Mouse (Mus musculus) spleen, postnatal 4 days (tissue): ENCODE data around the gene Gm11127.

ENCODE experiments used
- DNase-seq, 2 experiments: peaks; one replicate each; pipeline ENCODE4 v3.0.0; 2022; ENCODE audit warnings: low spot score in 2 of 2

Gene Gm11127

GRCm38 (mm10) chr17:36031583-36032331 is 26.4 kb downstream of the Gm11127 start:
- peak; percentile 65 to 74 for DNase-seq

GRCm38 (mm10) chr17:36030703-36031582 is 27.2 kb downstream of the Gm11127 start:
- DNase-seq, result peak in 1 of 2 experiments; percentile 61

GRCm38 (mm10) chr17:36030046-36030702 is 28.0 kb downstream of the Gm11127 start:
- peak; percentile 52 to 66 for DNase-seq

- DNase-seq, result peak in 1 of 2 experiments; percentile 54
Observed at GRCm38 (mm10) chr17:36028879-36029619, 29.1 kb downstream of the Gm11127 start.

- DNase-seq, result no peak
Observed at GRCm38 (mm10) chr17:36027663-36028062, 30.5 kb downstream of the Gm11127 start.

GRCm38 (mm10) chr17:36025901-36026300 is 32.3 kb downstream of the Gm11127 start:
- peak in 1 of 2 experiments; percentile 45 for DNase-seq

- peak in 1 of 2 experiments; percentile 57 for DNase-seq
Observed at GRCm38 (mm10) chr17:36025197-36025596, 33.0 kb downstream of the Gm11127 start.

GRCm38 (mm10) chr17:36023710-36024654 is 34.2 kb downstream of the Gm11127 start:
- peak; percentile 24 to 63 for DNase-seq

GRCm38 (mm10) chr17:36022922-36023321 is 35.2 kb downstream of the Gm11127 start:
- peak in 1 of 2 experiments; percentile 60 for DNase-seq

- peak in 1 of 2 experiments; percentile 59 for DNase-seq
Observed at GRCm38 (mm10) chr17:36022098-36022497, 36.1 kb downstream of the Gm11127 start.

- peak; percentile 14 to 62 for DNase-seq
Observed at GRCm38 (mm10) chr17:36021309-36021708, 36.9 kb downstream of the Gm11127 start.

GRCm38 (mm10) chr17:36020191-36021073 is 37.7 kb downstream of the Gm11127 start, which contains the start of gene H2-T24:
TSS of gene H2-T24 (minus strand) at chr17:36020560.
- peak; percentile 79 to 87 for DNase-seq

- no peak for DNase-seq
Observed at GRCm38 (mm10) chr17:36019519-36019918, 38.7 kb downstream of the Gm11127 start.

GRCm38 (mm10) chr17:36018979-36019378 is 39.2 kb downstream of the Gm11127 start:
- peak; percentile 26 to 63 for DNase-seq

- no peak for DNase-seq
Observed at GRCm38 (mm10) chr17:36017046-36017445, 41.1 kb downstream of the Gm11127 start.

- DNase-seq, result no peak
Observed at GRCm38 (mm10) chr17:36014977-36015376, 43.2 kb downstream of the Gm11127 start.
